Mouse (Mus musculus) hindbrain, postnatal 0 days (tissue): ENCODE measurements at regions not wholly inside any gene's neighbourhood (a gene's known extent, or its start where the extent isn't known, plus 50 kb on each side); places are given as distances from the start of the nearest gene placed in this dataset.

Experiments
- ATAC-seq: fragments of 200-750 bp; cut with Nextera tagmentation; 2 replicates; pipeline ENCODE4 v1.8.0; 2017; ENCODE audit warnings: mild to moderate bottlenecking, moderate TSS enrichment, moderate library complexity
- DNase-seq: peaks from one replicate; pipeline ENCODE4 v3.0.0-alpha.2; 2015; ENCODE audit warnings: low spot score
- H3K27ac ChIP-seq: fragments of 300-500 bp; sonication (generic); 2 replicates; pipeline ENCODE4 v1.5.1; 2014; ENCODE audit warnings: mild to moderate bottlenecking
- H3K27me3 ChIP-seq: fragments of 300-500 bp; sonication (generic); 2 replicates; pipeline ENCODE4 v1.6.1; 2014; ENCODE audit warnings: low read length, mixed read lengths; ENCODE audit not compliant: insufficient read depth
- H3K36me3 ChIP-seq: fragments of 300-500 bp; sonication (generic); 2 replicates; pipeline ENCODE4 v1.6.1; 2014; ENCODE audit warnings: low read length, mixed read lengths; ENCODE audit not compliant: insufficient read depth
- H3K4me1 ChIP-seq: fragments of 300-500 bp; sonication (generic); 2 replicates; pipeline ENCODE4 v1.6.1; 2014; ENCODE audit warnings: antibody characterized with exemption, low read length, mixed read lengths; ENCODE audit not compliant: insufficient read depth
- H3K4me2 ChIP-seq: fragments of 300-500 bp; sonication (generic); 2 replicates; pipeline ENCODE4 v1.6.1; 2014; ENCODE audit warnings: low read depth, mild to moderate bottlenecking, low read length, moderate library complexity, mixed read lengths
- H3K4me3 ChIP-seq: fragments of 300-500 bp; sonication (generic); 2 replicates; pipeline ENCODE4 v1.5.1; 2014; ENCODE audit warnings: low read length
- H3K9ac ChIP-seq: fragments of 300-500 bp; sonication (generic); replicated peaks from 2 replicates; pipeline ENCODE4 v1.6.1; 2014; ENCODE audit warnings: mild to moderate bottlenecking, low read length, moderate library complexity, mixed read lengths
- H3K9me3 ChIP-seq: fragments of 300-500 bp; sonication (generic); 2 replicates; pipeline ENCODE4 v1.6.1; 2016; ENCODE audit warnings: low read length, mixed read lengths
- CTCF ChIP-seq: IDR thresholded peaks from 2 replicates; pipeline ENCODE4 v1.5.1; 2016; ENCODE audit warnings: antibody characterized with exemption, control low read depth, low read depth
- WGBS: fragments of 180-500 bp; shearing (Covaris S2); extraction: QIAGEN DNeasy Blood & Tissue Kit; methylation state at CpG from one replicate; pipeline ENCODE4 v1.1.7; 2014; 5-methylcytosine and 5-hydroxymethylcytosine counted together
- microRNA-seq, 2 experiments: library from miRNA; unstranded; fragments of <30 nt; microRNA quantifications; one replicate each; pipeline ENCODE4; 2016

GRCm38 (mm10) chr12:30432861-30433260, 59.7 kb upstream of the Sntg2 start:
- no peaks in the 10 kb centered on the region for H3K4me1 ChIP-seq
- H3K27ac ChIP-seq, result no peak overlapping the region
- no peaks in the 10 kb centered on the region for H3K36me3 ChIP-seq
- no peak overlapping the region for H3K4me3 ChIP-seq
- WGBS, result 87% methylated on average over 5 of the region's 5 CpGs
- DNase-seq, result no peak
- no peak for ATAC-seq
- H3K4me2 ChIP-seq, result no peak overlapping the region
- H3K27me3 ChIP-seq, result no peaks in the 10 kb centered on the region
- TF ChIP-seq CTCF, result no peak
- no peak overlapping the region for H3K9ac ChIP-seq
- no peaks in the 10 kb centered on the region for H3K9me3 ChIP-seq

- H3K9me3 ChIP-seq, result no peaks in the 10 kb centered on the region
- no peak for TF ChIP-seq CTCF
- no peaks in the 10 kb centered on the region for H3K36me3 ChIP-seq
- H3K4me3 ChIP-seq, result no peak overlapping the region
- no peaks in the 10 kb centered on the region for H3K4me1 ChIP-seq
- no peaks in the 10 kb centered on the region for H3K27me3 ChIP-seq
- no peak overlapping the region for H3K9ac ChIP-seq
- ATAC-seq (no peak), DNase-seq (no peak)
- WGBS, result 82% methylated on average over 3 of the region's 3 CpGs
- no peak overlapping the region for H3K27ac ChIP-seq
- H3K4me2 ChIP-seq, result no peak overlapping the region
These were observed 57.5 kb upstream of the Sntg2 start for GRCm38 (mm10) chr12:30430641-30431040.

- whole genome bisulfite sequencing, result 71% methylated on average over 2 of the region's 2 CpGs
- ATAC-seq, result no peak
- no peak for TF ChIP-seq CTCF
These were observed 52.1 kb upstream of the Sntg2 start for GRCm38 (mm10) chr12:30425301-30425700.

More at GRCm38 (mm10) chr12:30425301-30425700, 52.1 kb upstream of the Sntg2 start:
- H3K4me1 ChIP-seq, result no peaks in the 10 kb centered on the region
- no peak overlapping the region for H3K9ac ChIP-seq
- no peak overlapping the region for H3K4me3 ChIP-seq
- no peaks in the 10 kb centered on the region for H3K9me3 ChIP-seq
- H3K27me3 ChIP-seq, result no peaks in the 10 kb centered on the region
- H3K4me2 ChIP-seq, result no peak overlapping the region
- H3K27ac ChIP-seq, result no peak overlapping the region
- no peaks in the 10 kb centered on the region for H3K36me3 ChIP-seq
- DNase-seq, result no peak

Small RNA genes in the stretch of these regions (microRNA-seq; reads per million reads assigned to microRNA genes)
- 0 reads per million in 2 experiments for gene Gm25865
